Mouse (Mus musculus) liver, embryonic 16.5 days (tissue): ENCODE data around the gene Gm49342. TPM values are rescaled to one million over a fixed set of nuclear protein-coding genes. Genes with fewer than 3 reads are reported as not detected.

Experiments
- ATAC-seq: fragments of 200-750 bp; cut with Nextera tagmentation; 2 replicates; pipeline ENCODE4 v1.8.0; 2017; ENCODE audit warnings: low read depth, mild to moderate bottlenecking, moderate number of reproducible peaks, moderate library complexity
- H3K27ac ChIP-seq: fragments of 300-500 bp; sonication (generic); 2 replicates; pipeline ENCODE4 v1.5.1; 2014; ENCODE audit warnings: mild to moderate bottlenecking, low read length
- H3K27me3 ChIP-seq: fragments of 300-500 bp; sonication (generic); 2 replicates; pipeline ENCODE4 v1.6.1; 2014; ENCODE audit warnings: low read depth, low read length, mixed read lengths; ENCODE audit not compliant: control insufficient read depth, insufficient read depth
- H3K36me3 ChIP-seq: fragments of 300-500 bp; sonication (generic); 2 replicates; pipeline ENCODE4 v1.6.1; 2014; ENCODE audit warnings: mild to moderate bottlenecking; ENCODE audit not compliant: control insufficient read depth, insufficient read depth
- H3K4me1 ChIP-seq: fragments of 300-500 bp; sonication (generic); 2 replicates; pipeline ENCODE4 v1.6.1; 2014; ENCODE audit warnings: low read depth, low read length, mixed read lengths; ENCODE audit not compliant: control insufficient read depth
- H3K4me2 ChIP-seq: fragments of 300-500 bp; sonication (generic); 2 replicates; pipeline ENCODE4 v1.6.1; 2014; ENCODE audit warnings: low read depth, low read length, mixed read lengths
- H3K4me3 ChIP-seq: fragments of 300-500 bp; sonication (generic); 2 replicates; pipeline ENCODE4 v1.5.1; 2014; ENCODE audit warnings: low read depth, mild to moderate bottlenecking, low read length
- H3K9ac ChIP-seq: fragments of 300-500 bp; sonication (generic); 2 replicates; pipeline ENCODE4 v1.6.1; 2014; ENCODE audit warnings: low read depth, low read length
- H3K9me3 ChIP-seq: fragments of 300-500 bp; sonication (generic); replicated peaks from 2 replicates; pipeline ENCODE4 v1.6.1; 2016; ENCODE audit warnings: low read length; ENCODE audit not compliant: control insufficient read depth
- WGBS: fragments of 180-500 bp; shearing (Covaris S2); extraction: QIAGEN DNeasy Blood & Tissue Kit; methylation state at CpG from one replicate; pipeline ENCODE4 v1.1.7; 2014; ENCODE audit not compliant: insufficient replicate concordance; 5-methylcytosine and 5-hydroxymethylcytosine counted together
- polyA plus RNA-seq: library from polyadenylated mRNA; unstranded; fragments of >200 nt; fragmentation: Nextera tagmentation; extraction: Ambion mirVana; gene quantifications from 2 replicates; pipeline ENCODE4 v1.2.1, GENCODE M21; 2015

Gene Gm49342
- polyA plus RNA-seq, 1 experiment from 2014 or later, result not detected

- no peak overlapping the region for H3K9ac ChIP-seq
- peak; percentile 59; the same call in 1 of the 2 replicates for ATAC-seq
- WGBS, result 54% methylated on average over 3 of the region's 3 CpGs
- H3K9me3 ChIP-seq, result no peaks in the 10 kb centered on the region
- no peaks in the 10 kb centered on the region for H3K27me3 ChIP-seq
- H3K4me3 ChIP-seq, result no peak overlapping the region
- H3K4me2 ChIP-seq, result 0 out of 2 replicates have a peak overlapping the region, but pooled peaks have one; percentile 10
- no peaks in the 10 kb centered on the region for H3K36me3 ChIP-seq
- H3K27ac ChIP-seq, result no peak overlapping the region
- H3K4me1 ChIP-seq, result no peaks in the 10 kb centered on the region
These were observed 46.7 kb downstream of the Gm49342 start for GRCm38 (mm10) chr14:50991037-50991436.

DNA sequence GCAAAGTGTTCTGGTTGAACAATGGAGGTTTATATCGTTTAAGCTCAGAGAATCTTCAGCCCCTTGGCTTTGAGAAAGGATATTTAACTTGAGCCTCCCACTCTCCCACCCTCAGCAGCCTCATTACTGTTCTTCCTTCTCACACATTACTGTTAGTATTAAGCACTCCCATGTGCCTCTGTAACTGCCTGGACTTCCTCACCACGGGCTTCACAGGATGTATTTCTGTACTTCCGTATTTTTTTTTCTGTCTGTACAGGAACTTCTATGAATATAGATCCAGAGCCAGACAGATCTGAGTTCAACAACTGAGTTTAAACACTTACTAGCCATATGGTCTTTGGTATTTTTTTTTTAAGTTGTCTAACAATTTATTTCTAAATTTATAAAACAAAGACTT is 52.8 kb downstream of the Gm49342 start:
- 16% methylated on average over 3 of the region's 3 CpGs for WGBS
- Histone ChIP-seq H3K4me3 (no peak overlapping the region), H3K27ac (no peak overlapping the region), H3K4me1 (no peaks in the 10 kb centered on the region), H3K27me3 (no peaks in the 10 kb centered on the region), H3K9ac (no peak overlapping the region), H3K36me3 (no peaks in the 10 kb centered on the region), H3K9me3 (no peaks in the 10 kb centered on the region), H3K4me2 (no peak overlapping the region)
- no peak for ATAC-seq

DNA sequence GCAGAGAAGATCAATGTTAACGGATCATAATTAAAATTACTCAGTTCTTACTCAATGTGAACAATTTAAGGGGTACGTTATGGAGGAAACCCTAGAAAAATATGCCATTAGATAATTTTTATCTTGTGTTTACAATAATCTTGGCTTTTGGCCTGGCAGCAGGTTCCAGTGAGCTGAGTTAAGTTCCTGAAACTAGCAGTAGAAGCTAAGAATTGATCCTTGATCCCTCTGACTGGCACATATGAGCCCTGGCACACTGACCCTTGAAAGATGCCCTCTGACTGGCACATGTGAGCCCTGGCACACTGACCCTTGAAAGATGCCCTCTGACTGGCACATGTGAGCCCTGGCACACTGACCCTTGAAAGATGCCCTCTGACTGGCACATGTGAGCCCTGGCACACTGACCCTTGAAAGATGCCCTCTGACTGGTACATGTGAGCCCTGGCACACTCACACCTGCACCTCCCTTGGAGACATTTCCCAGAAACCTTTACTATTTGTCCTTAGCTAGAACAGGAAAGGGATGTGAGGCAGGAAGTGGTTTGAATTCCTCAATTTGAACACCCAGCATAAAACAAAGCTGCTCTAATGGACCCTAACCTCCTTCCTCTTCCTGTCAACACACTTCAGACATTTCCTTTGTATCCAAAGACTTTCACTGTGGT is 53.8 kb downstream of the Gm49342 start:
- H3K4me1 ChIP-seq, result no peaks in the 10 kb centered on the region
- no peak overlapping the region for H3K27ac ChIP-seq
- H3K9me3 ChIP-seq, result no peaks in the 10 kb centered on the region
- no peaks in the 10 kb centered on the region for H3K27me3 ChIP-seq
- no peak overlapping the region for H3K9ac ChIP-seq
- peak; percentile 30; the same call in 1 of the 2 replicates for ATAC-seq
- H3K4me2 ChIP-seq, result no peak overlapping the region
- WGBS, result 36% methylated on average over 2 of the region's 2 CpGs
- no peak overlapping the region for H3K4me3 ChIP-seq
- H3K36me3 ChIP-seq, result no peaks in the 10 kb centered on the region

DNA sequence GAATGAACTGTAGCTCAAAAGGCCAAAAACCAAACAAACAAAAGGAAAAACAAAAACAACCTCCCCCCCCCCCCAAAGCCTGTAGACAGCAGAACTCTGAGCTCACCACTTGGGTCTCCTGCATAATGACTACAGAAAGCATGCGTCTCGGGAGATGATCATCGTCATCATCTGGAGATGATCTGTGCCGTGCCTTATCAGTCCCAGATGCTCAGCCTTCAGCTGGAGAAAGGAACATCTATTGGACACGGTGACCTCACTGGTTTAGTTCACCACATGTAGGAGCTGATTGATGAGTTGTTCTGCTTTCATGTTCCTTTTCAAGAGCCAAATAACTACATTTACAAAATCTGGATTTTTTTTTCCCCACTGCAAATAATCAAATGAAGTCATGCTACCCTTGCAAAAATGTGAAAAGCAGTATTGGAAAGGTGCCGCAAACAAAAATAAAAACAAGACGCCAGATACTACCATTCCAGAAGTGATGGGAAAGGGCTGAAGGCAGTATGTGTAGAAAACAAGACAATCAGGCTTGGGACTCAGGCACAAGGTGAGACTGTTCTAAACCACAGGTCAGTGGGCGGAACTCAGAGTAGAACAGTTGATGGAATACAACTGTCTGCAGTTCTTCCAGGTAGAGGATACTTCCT is 63.0 kb downstream of the Gm49342 start, which contains the start of gene Rnase10:
Rnase10 (plus strand) TSS at position 600 of the 650 bp plus-strand sequence.
- no peak for ATAC-seq
- WGBS, result 58% methylated on average over 8 of the region's 8 CpGs
- no peak within 1 kb of the TSS for H3K9ac ChIP-seq
- no peaks in the 10 kb centered on the region for H3K9me3 ChIP-seq
- no peak within 1 kb of the TSS for H3K4me3 ChIP-seq
- peak within 1 kb of the TSS; percentile 57 for H3K27ac ChIP-seq
- no peak within 1 kb of the TSS for H3K4me2 ChIP-seq
- H3K4me1 ChIP-seq, result no peaks in the 10 kb centered on the region; the same call in 1 of the 2 replicates
- H3K36me3 ChIP-seq, result no peaks in the 10 kb centered on the region
- H3K27me3 ChIP-seq, result no peaks in the 10 kb centered on the region

DNA sequence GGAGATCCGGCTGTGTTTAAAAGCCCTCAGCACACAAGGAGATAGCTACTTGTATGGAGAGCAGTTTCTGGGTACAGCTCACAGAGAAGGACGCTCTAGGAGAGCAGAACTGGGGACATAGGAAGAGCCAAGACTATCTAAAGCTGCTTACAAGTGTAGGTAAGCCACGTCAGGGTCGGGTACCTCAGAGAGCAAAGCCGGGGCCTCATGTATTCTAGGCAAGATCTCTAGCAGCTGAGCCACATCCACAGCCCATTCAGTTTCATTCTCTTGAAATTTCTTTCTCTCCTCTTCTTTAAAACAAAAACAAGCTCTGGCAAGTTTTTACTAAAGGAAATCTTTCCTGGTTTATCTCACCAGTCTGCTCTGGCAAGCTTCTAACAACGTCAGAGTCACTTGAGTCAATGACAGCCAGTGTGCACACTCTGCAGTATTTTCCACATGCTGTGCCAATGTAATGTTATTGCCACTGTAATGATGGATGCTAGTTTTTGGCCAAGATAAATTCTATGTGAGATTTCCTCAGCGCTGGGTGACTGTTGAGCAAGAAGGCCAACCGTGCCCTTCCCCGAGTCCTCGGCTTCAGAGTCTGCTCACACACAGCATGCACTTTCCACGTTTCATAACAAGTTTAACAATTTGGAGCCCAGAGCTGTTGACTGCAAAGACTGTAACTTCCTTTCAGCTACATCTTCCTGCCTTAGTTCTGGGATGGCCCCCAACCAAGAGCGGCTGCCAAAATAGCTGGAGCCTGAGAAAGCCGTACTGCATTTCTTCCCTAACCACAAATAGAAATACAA is 63.8 kb downstream of the Gm49342 start:
- Histone ChIP-seq H3K27ac (peak overlapping the region; percentile 57), H3K27me3 (no peaks in the 10 kb centered on the region), H3K9me3 (no peaks in the 10 kb centered on the region), H3K4me2 (no peak overlapping the region), H3K4me1 (no peaks in the 10 kb centered on the region; the same call in 1 of the 2 replicates), H3K36me3 (no peaks in the 10 kb centered on the region), H3K9ac (no peak overlapping the region), H3K4me3 (no peak overlapping the region)
- WGBS, result 48% methylated on average over 13 of the region's 13 CpGs
- ATAC-seq, result peak; percentile 19; the same call in 1 of the 2 replicates

DNA sequence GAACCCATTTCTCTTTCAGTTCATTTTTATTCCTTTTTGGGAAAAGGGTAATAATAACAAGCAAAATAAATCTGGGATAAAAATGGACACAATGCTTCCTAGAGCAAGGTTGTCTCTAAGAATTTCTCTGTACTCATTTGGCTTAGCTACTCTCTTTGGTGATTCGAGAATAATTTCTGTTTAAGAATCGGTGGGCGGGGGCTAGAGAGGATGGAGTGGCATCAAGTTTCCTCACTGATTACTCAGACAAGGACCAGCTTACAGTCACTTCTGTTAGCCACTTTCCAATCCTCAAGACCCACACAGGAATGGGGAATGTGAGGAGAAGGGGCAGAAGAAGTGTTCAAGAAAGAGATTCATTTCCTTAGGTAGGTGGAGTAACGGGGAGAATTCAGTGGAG is 64.5 kb downstream of the Gm49342 start:
- H3K27ac ChIP-seq, result no peak overlapping the region; the same call in 1 of the 2 replicates
- no peaks in the 10 kb centered on the region for H3K36me3 ChIP-seq
- H3K27me3 ChIP-seq, result no peaks in the 10 kb centered on the region
- no peak overlapping the region for H3K4me2 ChIP-seq
- no peaks in the 10 kb centered on the region; the same call in 1 of the 2 replicates for H3K4me1 ChIP-seq
- no peak overlapping the region for H3K9ac ChIP-seq
- ATAC-seq, result no peak
- no peak overlapping the region for H3K4me3 ChIP-seq
- WGBS, result 61% methylated on average over 4 of the region's 4 CpGs
- no peaks in the 10 kb centered on the region for H3K9me3 ChIP-seq

DNA sequence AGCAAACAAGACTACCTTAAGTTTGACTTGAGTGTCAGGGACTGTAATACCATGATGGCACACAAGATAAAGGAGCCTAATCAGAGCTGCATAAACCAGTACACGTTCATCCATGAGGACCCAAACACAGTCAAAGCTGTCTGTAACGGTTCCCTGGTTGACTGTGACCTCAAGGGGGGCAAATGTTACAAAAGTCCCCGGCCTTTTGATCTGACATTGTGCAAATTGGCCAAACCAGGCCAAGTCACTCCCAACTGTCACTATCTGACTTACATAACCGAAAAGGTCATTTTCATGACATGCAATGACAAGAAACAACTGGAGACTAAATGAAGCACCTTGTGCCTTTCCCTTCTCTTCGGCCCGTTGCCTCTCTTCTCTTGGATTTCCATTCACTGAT is 65.3 kb downstream of the Gm49342 start:
- Histone ChIP-seq H3K9ac (no peak overlapping the region), H3K27me3 (no peaks in the 10 kb centered on the region), H3K36me3 (no peaks in the 10 kb centered on the region), H3K4me1 (no peaks in the 10 kb centered on the region; the same call in 1 of the 2 replicates), H3K4me3 (no peak overlapping the region), H3K27ac (no peak overlapping the region), H3K4me2 (no peak overlapping the region), H3K9me3 (no peaks in the 10 kb centered on the region)
- WGBS, result 60% methylated on average over 6 of the region's 6 CpGs
- ATAC-seq, result no peak
